Mouse (Mus musculus) limb, embryonic 12.5 days (tissue): ENCODE measurements around the gene Coq8b. TPM values are rescaled to one million over a fixed set of nuclear protein-coding genes. Genes with fewer than 3 reads are reported as not detected.
A peak's percentile ranks its signal among the peaks of the same experiment; 100 is the strongest.

Experiments used
- microRNA counts: library from miRNA; unstranded; fragments of <30 nt; microRNA quantifications from one replicate; lab custom pipeline; 2017
- microRNA-seq: library from miRNA; unstranded; fragments of <30 nt; microRNA quantifications from one replicate; pipeline ENCODE4, GENCODE M21; 2017
- polyA plus RNA-seq: library from polyadenylated mRNA; unstranded; fragments of >200 nt; fragmentation: Nextera tagmentation; extraction: Ambion mirVana; gene quantifications from 2 replicates; pipeline ENCODE4 v1.2.1, GENCODE M21; 2016

Coq8b gene
- polyA plus RNA-seq, 1 experiment from 2014 or later: 15.7 TPM

MicroRNAs within 50 kb of the gene (microRNA counts, 519-probe panel; counts per million panel counts)
- microRNA mmu-miR-1191 (lab: Ali Mortazavi, UCI): not detected

Small RNA genes within 50 kb of the gene (microRNA-seq; reads per million reads assigned to microRNA genes)
- gene Mir1191: 7.2 reads per million, percentile 21 among the genes with 10 or more reads in this experiment

Other genes with a start within 250 kb of the Coq8b start
- not detected in 2 replicates for gene Cyp2a12, start 203.9 kb upstream of the Coq8b start, polyA plus RNA-seq
- not detected in 2 replicates for gene Cyp2f2, start 113.1 kb upstream of the Coq8b start, polyA plus RNA-seq
- not detected in 2 replicates for gene Cyp2t4, start 79.3 kb upstream of the Coq8b start, polyA plus RNA-seq
- 87.3 and 88.9 TPM in 2 replicates for gene Egln2, start 66.2 kb upstream of the Coq8b start, polyA plus RNA-seq
- 59.8 and 60.0 TPM in 2 replicates for gene Rab4b, start 54.1 kb upstream of the Coq8b start, polyA plus RNA-seq
- 0.61 and 1.5 TPM in 2 replicates for gene Gm21983, start 51.9 kb upstream of the Coq8b start, polyA plus RNA-seq
- 23.8 and 42.8 TPM in 2 replicates for gene Mia, start 51.9 kb upstream of the Coq8b start, polyA plus RNA-seq
- gene BC024978, start 37.2 kb upstream of the Coq8b start, polyA plus RNA-seq: 4.0 and 4.1 TPM in 2 replicates
- 294 and 321 TPM in 2 replicates for gene Snrpa, start 36.8 kb upstream of the Coq8b start, polyA plus RNA-seq
- 9.3 and 9.5 TPM in 2 replicates for gene Itpkc, start 4.4 kb upstream of the Coq8b start, polyA plus RNA-seq
- gene Numbl, start 25.4 kb downstream of the Coq8b start, polyA plus RNA-seq: 25.3 and 26.5 TPM in 2 replicates
- gene Ltbp4, start 104.7 kb downstream of the Coq8b start, polyA plus RNA-seq: 15.2 and 15.8 TPM in 2 replicates
- 59.5 and 59.9 TPM in 2 replicates for gene Shkbp1, start 123.0 kb downstream of the Coq8b start, polyA plus RNA-seq
- 0.42 TPM in 1 of 2 replicates, not detected in the other for gene Gm20479, start 124.4 kb downstream of the Coq8b start, polyA plus RNA-seq
- gene Sptbn4, start 214.7 kb downstream of the Coq8b start, polyA plus RNA-seq: 0.26 and 0.41 TPM in 2 replicates
- 34.1 and 38.8 TPM in 2 replicates for gene Blvrb, start 215.0 kb downstream of the Coq8b start, polyA plus RNA-seq
- gene Sertad3, start 240.7 kb downstream of the Coq8b start, polyA plus RNA-seq: 29.4 and 30.3 TPM in 2 replicates